Mouse (Mus musculus): ENCODE data around the gene Kdm2b. TPM values are rescaled to one million over a fixed set of nuclear protein-coding genes. Genes with fewer than 3 reads are reported as not detected.

The Kdm2b gene
- polyA plus RNA-seq, 1 experiment, result 2.1 TPM

DNA sequence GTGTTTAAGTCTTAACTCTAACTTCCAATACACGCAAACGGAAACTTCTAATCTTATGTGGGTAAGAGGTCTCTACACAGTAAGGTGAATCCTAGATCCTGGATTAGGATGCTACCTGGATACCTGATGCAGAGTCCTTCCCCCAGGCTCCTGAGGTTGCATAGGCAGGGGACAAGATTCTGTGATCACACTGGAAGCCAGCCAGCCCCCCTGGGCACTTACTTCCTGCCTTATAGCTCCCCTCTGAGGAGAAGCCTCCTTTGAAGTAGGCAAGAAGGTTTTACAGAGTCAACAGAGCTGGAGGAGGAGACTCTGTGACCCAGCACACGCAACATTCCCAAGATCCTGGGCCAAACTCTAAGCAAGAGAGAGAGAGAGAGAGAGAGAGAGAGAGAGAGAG is 63.3 kb downstream of the Kdm2b start:
- H3K27me3 ChIP-seq (ENCODE audit: control insufficient read depth), result no peaks in the 10 kb centered on the region
- no peaks in the 10 kb centered on the region for H3K9me3 ChIP-seq (ENCODE audit: control insufficient read depth, low read length)
- H3K4me1 ChIP-seq (ENCODE audit: control insufficient read depth), result peaks cover 3% of the 10 kb centered on the region
- TF ChIP-seq GATA1 (IDR thresholded peaks at IDR 0.05; ENCODE audit: low read length) (no peak), TAL1 (IDR thresholded peaks at IDR 0.05; ENCODE audit: low read length) (no peak)
- no peak overlapping the region for H3K4me3 ChIP-seq (replicated peaks)
- H3K36me3 ChIP-seq (ENCODE audit: control insufficient read depth), result no peaks in the 10 kb centered on the region

GRCm38 (mm10) chr5:122925534-122925958 is 64.1 kb downstream of the Kdm2b start:
- Histone ChIP-seq H3K27me3 (ENCODE audit: control insufficient read depth) (no peaks in the 10 kb centered on the region), H3K9me3 (ENCODE audit: control insufficient read depth, low read length) (no peaks in the 10 kb centered on the region), H3K36me3 (ENCODE audit: control insufficient read depth) (no peaks in the 10 kb centered on the region), H3K4me1 (ENCODE audit: control insufficient read depth) (peaks cover 3% of the 10 kb centered on the region), H3K4me3 (replicated peaks) (peak overlapping the region; percentile 27)
- TF ChIP-seq GATA1 (IDR thresholded peaks at IDR 0.05; ENCODE audit: low read length) (no peak), TAL1 (IDR thresholded peaks at IDR 0.05; ENCODE audit: low read length) (no peak)

DNA sequence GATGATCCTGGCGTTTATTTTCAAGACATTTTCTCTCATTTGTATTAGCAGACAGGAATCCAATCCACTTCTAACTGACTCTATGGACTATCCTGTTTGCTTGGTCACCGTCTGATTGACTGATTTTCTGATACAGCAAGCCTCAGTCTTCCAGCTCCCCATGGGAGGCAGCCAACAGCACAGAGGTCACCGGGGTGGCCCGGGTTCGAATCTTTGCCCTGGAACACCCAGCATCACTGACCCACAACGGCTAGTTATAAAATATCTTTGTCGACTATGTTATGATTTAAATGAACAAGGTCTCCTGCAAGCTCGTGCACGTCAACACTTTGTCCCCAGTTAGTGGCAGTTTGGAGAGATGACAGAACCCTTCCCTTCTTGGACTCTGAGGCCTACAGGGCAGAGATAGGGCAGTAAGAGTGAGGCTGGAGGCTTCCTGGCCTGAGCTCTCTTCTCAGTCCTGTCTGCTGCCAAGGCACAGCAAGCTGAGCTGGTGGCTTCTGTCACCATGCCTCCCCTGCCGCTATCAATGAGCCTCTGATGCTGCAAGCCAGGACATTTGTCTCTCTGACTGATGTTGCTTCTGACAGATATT is 65.7 kb downstream of the Kdm2b start:
- Histone ChIP-seq H3K36me3 (ENCODE audit: control insufficient read depth) (no peaks in the 10 kb centered on the region), H3K27me3 (ENCODE audit: control insufficient read depth) (no peaks in the 10 kb centered on the region), H3K4me1 (ENCODE audit: control insufficient read depth) (peaks cover 3% of the 10 kb centered on the region), H3K4me3 (replicated peaks) (no peak overlapping the region), H3K9me3 (ENCODE audit: control insufficient read depth, low read length) (no peaks in the 10 kb centered on the region)
- no peak for TF ChIP-seq TAL1 (IDR thresholded peaks at IDR 0.05; ENCODE audit: low read length)
- no peak for TF ChIP-seq GATA1 (IDR thresholded peaks at IDR 0.05; ENCODE audit: low read length)

GRCm38 (mm10) chr5:122921941-122922340 is 67.7 kb downstream of the Kdm2b start:
- Histone ChIP-seq H3K27me3 (ENCODE audit: control insufficient read depth) (no peaks in the 10 kb centered on the region), H3K4me3 (replicated peaks) (no peak overlapping the region), H3K36me3 (ENCODE audit: control insufficient read depth) (no peaks in the 10 kb centered on the region), H3K9me3 (ENCODE audit: control insufficient read depth, low read length) (no peaks in the 10 kb centered on the region), H3K4me1 (ENCODE audit: control insufficient read depth) (peaks cover 5% of the 10 kb centered on the region)
- TF ChIP-seq GATA1 (IDR thresholded peaks at IDR 0.05; ENCODE audit: low read length), result no peak

- no peaks in the 10 kb centered on the region for H3K36me3 ChIP-seq (ENCODE audit: control insufficient read depth)
- H3K27me3 ChIP-seq (ENCODE audit: control insufficient read depth), result no peaks in the 10 kb centered on the region
- TF ChIP-seq TAL1 (IDR thresholded peaks at IDR 0.05; ENCODE audit: low read length) (no peak), GATA1 (IDR thresholded peaks at IDR 0.05; ENCODE audit: low read length) (no peak)
- H3K4me1 ChIP-seq (ENCODE audit: control insufficient read depth), result peaks cover 2% of the 10 kb centered on the region
- no peaks in the 10 kb centered on the region for H3K9me3 ChIP-seq (ENCODE audit: control insufficient read depth, low read length)
- no peak overlapping the region for H3K4me3 ChIP-seq (replicated peaks)
Observed at GRCm38 (mm10) chr5:122920557-122920956, 69.1 kb downstream of the Kdm2b start.

GRCm38 (mm10) chr5:122917982-122918711 is 71.5 kb downstream of the Kdm2b start:
- Histone ChIP-seq H3K36me3 (ENCODE audit: control insufficient read depth) (no peaks in the 10 kb centered on the region), H3K4me1 (ENCODE audit: control insufficient read depth) (0 out of 2 replicates have a peak, but pooled peaks cover 1% of the 10 kb centered on the region), H3K9me3 (ENCODE audit: control insufficient read depth, low read length) (no peaks in the 10 kb centered on the region), H3K4me3 (replicated peaks) (no peak overlapping the region), H3K27me3 (ENCODE audit: control insufficient read depth) (no peaks in the 10 kb centered on the region)
- TF ChIP-seq GATA1 (IDR thresholded peaks at IDR 0.05; ENCODE audit: low read length) (no peak), TAL1 (IDR thresholded peaks at IDR 0.05; ENCODE audit: low read length) (no peak)

DNA sequence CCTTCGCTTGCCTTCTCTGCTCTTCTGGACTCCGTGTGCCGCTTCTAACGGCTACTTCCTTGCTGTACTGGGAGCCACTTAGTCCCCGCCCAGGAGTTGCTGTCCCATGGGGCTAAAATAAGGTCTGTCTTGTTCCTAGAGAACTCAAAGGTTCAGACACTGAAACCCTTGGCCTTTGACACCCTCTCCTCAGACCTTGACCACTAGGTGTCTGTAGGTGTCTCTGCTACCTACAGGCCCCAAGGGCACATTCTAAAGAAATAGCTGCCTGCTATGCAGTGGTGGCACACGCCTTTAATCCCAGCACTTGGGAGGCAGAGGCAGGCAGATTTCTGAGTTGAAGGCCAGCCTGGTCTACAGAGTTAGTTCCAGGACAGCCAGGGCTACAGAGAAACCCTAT is 73.5 kb downstream of the Kdm2b start:
- TF ChIP-seq GATA1 (IDR thresholded peaks at IDR 0.05; ENCODE audit: low read length) (no peak), TAL1 (IDR thresholded peaks at IDR 0.05; ENCODE audit: low read length) (no peak)
- H3K4me1 ChIP-seq (ENCODE audit: control insufficient read depth), result 0 out of 2 replicates have a peak, but pooled peaks cover 1% of the 10 kb centered on the region
- H3K27me3 ChIP-seq (ENCODE audit: control insufficient read depth), result no peaks in the 10 kb centered on the region
- no peaks in the 10 kb centered on the region for H3K9me3 ChIP-seq (ENCODE audit: control insufficient read depth, low read length)
- no peak overlapping the region for H3K4me3 ChIP-seq (replicated peaks)
- H3K36me3 ChIP-seq (ENCODE audit: control insufficient read depth), result no peaks in the 10 kb centered on the region

DNA sequence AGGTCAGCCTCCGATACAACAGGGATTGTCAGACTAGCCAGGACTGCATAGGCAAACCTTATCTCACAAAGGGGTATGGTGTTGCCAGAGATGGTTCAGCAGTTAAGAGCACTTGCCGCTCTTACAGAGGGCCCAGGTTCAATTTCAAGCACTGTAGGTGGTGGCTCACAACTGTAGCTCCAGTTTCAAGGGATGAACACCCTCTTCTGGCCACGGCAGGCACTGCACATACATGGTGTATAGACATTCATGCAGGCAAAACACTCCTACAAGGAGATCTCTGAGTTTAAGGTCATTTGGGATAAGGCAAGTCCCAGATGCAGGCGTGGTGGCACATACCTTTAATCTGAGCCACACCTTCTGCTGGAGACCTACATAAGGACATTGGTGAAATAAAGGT is 76.8 kb downstream of the Kdm2b start:
- Histone ChIP-seq H3K4me1 (ENCODE audit: control insufficient read depth) (0 out of 2 replicates have a peak, but pooled peaks cover 1% of the 10 kb centered on the region), H3K36me3 (ENCODE audit: control insufficient read depth) (no peaks in the 10 kb centered on the region), H3K4me3 (replicated peaks) (no peak overlapping the region), H3K9me3 (ENCODE audit: control insufficient read depth, low read length) (no peaks in the 10 kb centered on the region), H3K27me3 (ENCODE audit: control insufficient read depth) (no peaks in the 10 kb centered on the region)
- TF ChIP-seq GATA1 (IDR thresholded peaks at IDR 0.05; ENCODE audit: low read length) (no peak), TAL1 (IDR thresholded peaks at IDR 0.05; ENCODE audit: low read length) (no peak)

DNA sequence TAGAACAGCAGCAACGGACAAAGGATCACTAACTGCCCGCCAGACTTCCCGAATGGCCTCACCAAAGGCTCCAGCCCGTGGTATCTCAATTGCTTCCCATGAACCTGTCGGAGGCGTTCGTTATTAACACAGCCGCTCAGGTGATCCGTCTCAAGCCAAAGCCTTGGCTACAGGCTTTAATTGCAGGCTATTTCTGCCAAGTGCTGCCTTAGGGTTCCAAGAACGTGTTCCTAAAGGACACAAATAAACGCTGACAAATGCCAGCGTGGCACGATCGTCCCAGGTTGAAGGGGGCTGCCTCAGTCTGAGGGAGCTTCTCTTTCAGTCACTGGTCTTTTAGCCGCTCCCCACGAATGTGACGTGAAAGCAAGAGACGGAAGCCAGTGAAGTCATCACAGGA is 80.1 kb downstream of the Kdm2b start:
- Histone ChIP-seq H3K9me3 (ENCODE audit: control insufficient read depth, low read length) (no peaks in the 10 kb centered on the region), H3K27me3 (ENCODE audit: control insufficient read depth) (no peaks in the 10 kb centered on the region), H3K4me3 (replicated peaks) (no peak overlapping the region), H3K4me1 (ENCODE audit: control insufficient read depth) (peaks cover 5% of the 10 kb centered on the region), H3K36me3 (ENCODE audit: control insufficient read depth) (no peaks in the 10 kb centered on the region)
- TF ChIP-seq TAL1 (IDR thresholded peaks at IDR 0.05; ENCODE audit: low read length) (no peak), GATA1 (IDR thresholded peaks at IDR 0.05; ENCODE audit: low read length) (no peak)

Data from erythroblast, embryonic 14.5 days (primary cell).